In genomic region chr5:76973488-76973887, GRCm38 (mm10) we compare ENCODE assay signal across 9 mouse cellular contexts. TPM values are rescaled to one million over a fixed set of nuclear protein-coding genes. Genes with fewer than 3 reads are reported as not detected.
A peak's percentile ranks its signal among the peaks of the same experiment; 100 is the strongest.
DNase-seq lines count a peak whose midpoint lies in the region; ATAC-seq lines count a peak whose summit lies in the region.
"Had no signal": no experiment of that assay in that cellular context is flagged by ENCODE, and none has a peak within 500 bp of the region (broad histone marks: within the 10 kb centered on the region; RNA-seq: fewer than 3 reads in every experiment).

No protein-coding gene starts in this region.

- no peak overlapping the region for H3K27ac ChIP-seq in kidney, embryonic 15.5 days
- no peak overlapping the region for H3K27ac ChIP-seq in embryonic facial prominence, embryonic 12.5 days
- no peak overlapping the region for H3K27ac ChIP-seq in intestine, embryonic 15.5 days
- H3K27ac ChIP-seq in midbrain, embryonic 16.5 days (ENCODE audit: low read length): no peak overlapping the region

- H3K9ac ChIP-seq in kidney, embryonic 15.5 days: no peak overlapping the region
- 0 out of 2 replicates have a peak overlapping the region, but pooled peaks have one; percentile 51 for H3K9ac ChIP-seq in embryonic facial prominence, embryonic 12.5 days
- no peak overlapping the region; the same call in 1 of the 2 replicates for H3K9ac ChIP-seq in intestine, embryonic 15.5 days
- peak overlapping the region; percentile 87; the same call in 1 of the 2 replicates for H3K9ac ChIP-seq in midbrain, embryonic 16.5 days (ENCODE audit: low read depth, low read length)

- ATAC-seq in kidney, embryonic 15.5 days (replicated peaks; ENCODE audit: low FRiP score): no peak
- ATAC-seq in embryonic facial prominence, embryonic 12.5 days (ENCODE audit: insufficient number of reproducible peaks, insufficient read depth, low FRiP score, low TSS enrichment): no peak
- no peak for ATAC-seq in intestine, embryonic 15.5 days
- ATAC-seq in midbrain, embryonic 16.5 days: no peak
- ATAC-seq in monocyte, adult 5-6 weeks (replicated peaks; ENCODE audit: insufficient number of reproducible peaks, low FRiP score, low TSS enrichment, poor library complexity, severe bottlenecking): no peak

- peak overlapping the region; percentile 68 for H3K4me2 ChIP-seq in kidney, embryonic 15.5 days
- peak overlapping the region; percentile 80 for H3K4me2 ChIP-seq in embryonic facial prominence, embryonic 12.5 days (replicated peaks)
- peak overlapping the region; percentile 61 for H3K4me2 ChIP-seq in intestine, embryonic 15.5 days (replicated peaks)
- peak overlapping the region; percentile 84 for H3K4me2 ChIP-seq in midbrain, embryonic 16.5 days (ENCODE audit: low read length)

- 74% methylated on average over 3 of the region's 3 CpGs for WGBS in kidney, embryonic 15.5 days
- 71% methylated on average over 3 of the region's 3 CpGs for WGBS in embryonic facial prominence, embryonic 12.5 days
- WGBS in intestine, embryonic 15.5 days: 52% methylated on average over 3 of the region's 3 CpGs
- 73% methylated on average over 3 of the region's 3 CpGs for WGBS in midbrain, embryonic 16.5 days

- peaks cover 47% of the 10 kb centered on the region for H3K36me3 ChIP-seq in kidney, embryonic 15.5 days
- H3K36me3 ChIP-seq in embryonic facial prominence, embryonic 12.5 days: peaks cover 26% of the 10 kb centered on the region
- H3K36me3 ChIP-seq in intestine, embryonic 15.5 days: 0 out of 2 replicates have a peak, but pooled peaks cover 4% of the 10 kb centered on the region
- H3K36me3 ChIP-seq in midbrain, embryonic 16.5 days (ENCODE audit: control insufficient read depth, insufficient read depth, low read length): peaks cover 5% of the 10 kb centered on the region; the same call in 1 of the 2 replicates

- H3K4me1 ChIP-seq in kidney, embryonic 15.5 days: peaks cover 13% of the 10 kb centered on the region
- H3K4me1 ChIP-seq in embryonic facial prominence, embryonic 12.5 days: peaks cover 12% of the 10 kb centered on the region
- peaks cover 5% of the 10 kb centered on the region; the same call in 1 of the 2 replicates for H3K4me1 ChIP-seq in intestine, embryonic 15.5 days (replicated peaks)
- peaks cover 16% of the 10 kb centered on the region for H3K4me1 ChIP-seq in midbrain, embryonic 16.5 days (ENCODE audit: control insufficient read depth, insufficient read depth, low read length)

- H3K9me3 ChIP-seq in kidney, embryonic 15.5 days (replicated peaks): no peaks in the 10 kb centered on the region
- no peaks in the 10 kb centered on the region for H3K9me3 ChIP-seq in embryonic facial prominence, embryonic 12.5 days
- H3K9me3 ChIP-seq in intestine, embryonic 15.5 days: no peaks in the 10 kb centered on the region
- H3K9me3 ChIP-seq in midbrain, embryonic 16.5 days (replicated peaks; ENCODE audit: control insufficient read depth, low read length, poor library complexity, severe bottlenecking): no peaks in the 10 kb centered on the region

- H3K27me3 ChIP-seq in kidney, embryonic 15.5 days: no peaks in the 10 kb centered on the region
- H3K27me3 ChIP-seq in embryonic facial prominence, embryonic 12.5 days: no peaks in the 10 kb centered on the region
- no peaks in the 10 kb centered on the region for H3K27me3 ChIP-seq in intestine, embryonic 15.5 days (replicated peaks)
- no peaks in the 10 kb centered on the region for H3K27me3 ChIP-seq in midbrain, embryonic 16.5 days (ENCODE audit: control insufficient read depth, insufficient read depth, low read depth, low read length)

- H3K4me3 ChIP-seq in kidney, embryonic 15.5 days (replicated peaks): peak overlapping the region; percentile 99
- H3K4me3 ChIP-seq in embryonic facial prominence, embryonic 12.5 days: peak overlapping the region; percentile 93
- H3K4me3 ChIP-seq in intestine, embryonic 15.5 days (replicated peaks): peak overlapping the region; percentile 94; the same call in 1 of the 2 replicates
- H3K4me3 ChIP-seq in midbrain, embryonic 16.5 days (ENCODE audit: low read depth, low read length): peak overlapping the region; percentile 88

- DNase-seq in kidney, adult 18-20 months: no peak
- DNase-seq in right cerebral cortex, adult 2 months (ENCODE audit: low spot score in 2 of 2): no peak
- no peak for DNase-seq in layer of hippocampus, adult 11-12 months (ENCODE audit: low spot score)
- DNase-seq: kidney, postnatal 25 days had no signal

RNA-seq across cellular contexts. Expression of gene Srp72, which starts 1.0 kb away (rescaled TPM):
- 95.2 and 98.1 TPM in 2 replicates for polyA plus RNA-seq in kidney, embryonic 15.5 days (2015; fragmentation: Nextera tagmentation; extraction: Ambion mirVana)
- polyA plus RNA-seq in embryonic facial prominence, embryonic 12.5 days (2016; fragmentation: Nextera tagmentation; extraction: Ambion mirVana): 87.8 and 93.5 TPM in 2 replicates
- polyA plus RNA-seq in intestine, embryonic 15.5 days (2015; fragmentation: Nextera tagmentation; extraction: Ambion mirVana): 79.6 and 84.8 TPM in 2 replicates
- polyA plus RNA-seq in midbrain, embryonic 16.5 days (2015; fragmentation: Nextera tagmentation; extraction: Ambion mirVana): 91.4 and 92.4 TPM in 2 replicates
- 88.8 to 168 TPM (median 138 TPM) in 3 replicates for total RNA-seq in monocyte, adult 5-6 weeks (2017)

RNA-seq across cellular contexts. Expression of gene Ppat, which starts 22.1 kb away (rescaled TPM):
- polyA plus RNA-seq in kidney, embryonic 15.5 days (2015; fragmentation: Nextera tagmentation; extraction: Ambion mirVana): 40.1 and 43.6 TPM in 2 replicates
- polyA plus RNA-seq in embryonic facial prominence, embryonic 12.5 days (2016; fragmentation: Nextera tagmentation; extraction: Ambion mirVana): 26.9 and 29.9 TPM in 2 replicates
- polyA plus RNA-seq in intestine, embryonic 15.5 days (2015; fragmentation: Nextera tagmentation; extraction: Ambion mirVana): 27.4 and 30.7 TPM in 2 replicates
- 9.7 and 10.4 TPM in 2 replicates for polyA plus RNA-seq in midbrain, embryonic 16.5 days (2015; fragmentation: Nextera tagmentation; extraction: Ambion mirVana)
- 18.7 to 32.1 TPM (median 29.8 TPM) in 3 replicates for total RNA-seq in monocyte, adult 5-6 weeks (2017)

RNA-seq across cellular contexts. Expression of gene Paics, which starts 22.4 kb away (rescaled TPM):
- polyA plus RNA-seq in kidney, embryonic 15.5 days (2015; fragmentation: Nextera tagmentation; extraction: Ambion mirVana): 316 and 330 TPM in 2 replicates
- 298 and 308 TPM in 2 replicates for polyA plus RNA-seq in embryonic facial prominence, embryonic 12.5 days (2016; fragmentation: Nextera tagmentation; extraction: Ambion mirVana)
- 193 and 208 TPM in 2 replicates for polyA plus RNA-seq in intestine, embryonic 15.5 days (2015; fragmentation: Nextera tagmentation; extraction: Ambion mirVana)
- polyA plus RNA-seq in midbrain, embryonic 16.5 days (2015; fragmentation: Nextera tagmentation; extraction: Ambion mirVana): 150 and 163 TPM in 2 replicates
- 99.4 to 104 TPM (median 104 TPM) in 3 replicates for total RNA-seq in monocyte, adult 5-6 weeks (2017)

RNA-seq across cellular contexts. Expression of gene Arl9, which starts 30.4 kb away (rescaled TPM):
- 0.44 TPM in 1 of 2 replicates, not detected in the other for polyA plus RNA-seq in kidney, embryonic 15.5 days (2015; fragmentation: Nextera tagmentation; extraction: Ambion mirVana)
- not detected in 2 replicates for polyA plus RNA-seq in embryonic facial prominence, embryonic 12.5 days (2016; fragmentation: Nextera tagmentation; extraction: Ambion mirVana)
- 0.29 TPM in 1 of 2 replicates, not detected in the other for polyA plus RNA-seq in intestine, embryonic 15.5 days (2015; fragmentation: Nextera tagmentation; extraction: Ambion mirVana)
- polyA plus RNA-seq in midbrain, embryonic 16.5 days (2015; fragmentation: Nextera tagmentation; extraction: Ambion mirVana): 0.44 TPM in 1 of 2 replicates, not detected in the other
- not detected in 3 replicates for total RNA-seq in monocyte, adult 5-6 weeks (2017)

RNA-seq across cellular contexts. Expression of gene Thegl, which starts 42.3 kb away (rescaled TPM):
- not detected in 2 replicates for polyA plus RNA-seq in kidney, embryonic 15.5 days (2015; fragmentation: Nextera tagmentation; extraction: Ambion mirVana)
- not detected in 2 replicates for polyA plus RNA-seq in embryonic facial prominence, embryonic 12.5 days (2016; fragmentation: Nextera tagmentation; extraction: Ambion mirVana)
- 0.49 and 0.72 TPM in 2 replicates for polyA plus RNA-seq in intestine, embryonic 15.5 days (2015; fragmentation: Nextera tagmentation; extraction: Ambion mirVana)
- 0.85 and 0.89 TPM in 2 replicates for polyA plus RNA-seq in midbrain, embryonic 16.5 days (2015; fragmentation: Nextera tagmentation; extraction: Ambion mirVana)
- total RNA-seq in monocyte, adult 5-6 weeks (2017): 1.1 TPM in 1 of 3 replicates, not detected in the others

Comparison
In these comparisons a context has a peak if more than half of its experiments do, and no peak if none do; other contexts are left out.
1. H3K9ac ChIP-seq: peak in embryonic facial prominence, embryonic 12.5 days (single experiment) and midbrain, embryonic 16.5 days (single experiment); none in kidney, embryonic 15.5 days (single experiment) and intestine, embryonic 15.5 days (single experiment).
2. Peak in every context shown above with its lines, with median percentiles within 50 percentile points of each other: H3K4me2 ChIP-seq and H3K4me3 ChIP-seq.